Mouse (Mus musculus) heart, embryonic 16.5 days (tissue): ENCODE results near the gene 5430427O19Rik. TPM values are rescaled to one million over a fixed set of nuclear protein-coding genes. Genes with fewer than 3 reads are reported as not detected.

Experiments
- ATAC-seq: fragments of 200-750 bp; cut with Nextera tagmentation; replicated peaks from 2 replicates; pipeline ENCODE4 v1.8.0; 2017; ENCODE audit warnings: moderate number of reproducible peaks; ENCODE audit not compliant: insufficient read depth, low FRiP score; ENCODE audit errors: extremely low read depth
- H3K27ac ChIP-seq: fragments of 300-500 bp; sonication (generic); 2 replicates; pipeline ENCODE4 v1.5.1; 2014; ENCODE audit warnings: mild to moderate bottlenecking, low read length, control low read depth, moderate library complexity
- H3K27me3 ChIP-seq: fragments of 300-500 bp; sonication (generic); 2 replicates; pipeline ENCODE4 v1.6.1; 2014; ENCODE audit warnings: low read length, mixed read lengths; ENCODE audit not compliant: control insufficient read depth, insufficient read depth
- H3K36me3 ChIP-seq: fragments of 300-500 bp; sonication (generic); 2 replicates; pipeline ENCODE4 v1.6.1; 2014; ENCODE audit not compliant: control insufficient read depth, insufficient read depth
- H3K4me1 ChIP-seq: fragments of 300-500 bp; sonication (generic); 2 replicates; pipeline ENCODE4 v1.6.1; 2014; ENCODE audit warnings: low read length, mixed read lengths; ENCODE audit not compliant: control insufficient read depth, insufficient read depth
- H3K4me2 ChIP-seq: fragments of 300-500 bp; sonication (generic); 2 replicates; pipeline ENCODE4 v1.6.1; 2014; ENCODE audit warnings: low read depth, mild to moderate bottlenecking, control low read depth, low read length
- H3K4me3 ChIP-seq: fragments of 300-500 bp; sonication (generic); 2 replicates; pipeline ENCODE4 v1.5.1; 2014; ENCODE audit warnings: mild to moderate bottlenecking, control low read depth, low read length
- H3K9ac ChIP-seq: fragments of 300-500 bp; sonication (generic); 2 replicates; pipeline ENCODE4 v1.6.1; 2014; ENCODE audit warnings: low read length, control low read depth
- H3K9me3 ChIP-seq: fragments of 300-500 bp; sonication (generic); replicated peaks from 2 replicates; pipeline ENCODE4 v1.6.1; 2016; ENCODE audit warnings: low read length; ENCODE audit not compliant: control insufficient read depth
- WGBS: fragments of 180-500 bp; shearing (Covaris S2); extraction: QIAGEN DNeasy Blood & Tissue Kit; methylation state at CpG from one replicate; pipeline ENCODE4 v1.1.7; 2014; 5-methylcytosine and 5-hydroxymethylcytosine counted together
- polyA plus RNA-seq: library from polyadenylated mRNA; unstranded; fragments of >200 nt; fragmentation: Nextera tagmentation; extraction: Ambion mirVana; gene quantifications from 2 replicates; pipeline ENCODE4 v1.2.1, GENCODE M21; 2015

The 5430427O19Rik gene
- polyA plus RNA-seq, 1 experiment from 2014 or later: 0.56 TPM

DNA sequence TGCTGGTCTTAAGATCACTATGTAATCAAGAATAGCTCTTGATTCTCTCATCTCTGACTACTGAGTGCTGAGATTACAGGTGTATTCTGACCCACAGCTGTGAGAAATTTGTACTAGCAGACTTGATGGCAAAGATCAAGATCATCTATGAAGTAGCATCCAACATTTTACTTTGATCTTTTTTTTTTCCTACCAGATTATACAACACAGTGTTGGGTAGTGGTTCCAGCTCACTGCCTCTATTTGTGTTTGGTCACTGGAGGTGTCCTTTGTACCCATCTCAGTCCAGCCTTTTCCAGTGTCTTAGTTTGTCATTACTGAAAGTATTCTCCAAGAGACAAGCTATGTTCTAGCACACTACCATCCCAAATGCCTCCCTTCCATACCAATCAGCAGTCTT is 5.8 kb downstream of the 5430427O19Rik start:
- H3K9ac ChIP-seq: no peak overlapping the region
- H3K36me3 ChIP-seq: no peaks in the 10 kb centered on the region
- no peaks in the 10 kb centered on the region for H3K4me1 ChIP-seq
- no peak overlapping the region for H3K4me2 ChIP-seq
- no peaks in the 10 kb centered on the region for H3K27me3 ChIP-seq
- no peaks in the 10 kb centered on the region for H3K9me3 ChIP-seq
- no peak overlapping the region for H3K4me3 ChIP-seq
- no peak overlapping the region for H3K27ac ChIP-seq
- no peak for ATAC-seq

DNA sequence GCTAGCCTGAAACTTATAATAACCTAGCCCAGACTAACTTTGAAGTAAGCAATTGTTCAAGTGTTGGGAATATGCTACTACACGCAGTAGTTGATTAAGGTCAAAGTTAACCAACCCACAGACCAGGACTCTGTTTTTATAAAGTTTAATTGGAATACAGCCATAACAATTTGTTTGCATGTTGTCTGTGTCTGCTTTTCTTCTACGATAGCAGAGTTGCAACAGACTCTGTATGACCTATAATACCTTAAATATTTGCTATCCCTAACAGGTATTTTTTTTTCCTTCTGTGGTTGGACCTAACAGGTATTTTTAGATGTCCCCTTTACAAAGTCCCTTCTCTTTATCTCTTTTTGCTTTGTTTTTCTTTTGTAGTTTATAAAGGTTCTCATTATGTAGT is 7.6 kb downstream of the 5430427O19Rik start:
- no peaks in the 10 kb centered on the region for H3K36me3 ChIP-seq
- H3K9ac ChIP-seq: no peak overlapping the region
- WGBS: 75% methylated on average over 2 of the region's 2 CpGs
- H3K4me2 ChIP-seq: no peak overlapping the region
- H3K27me3 ChIP-seq: no peaks in the 10 kb centered on the region
- no peak overlapping the region for H3K27ac ChIP-seq
- no peaks in the 10 kb centered on the region for H3K9me3 ChIP-seq
- no peaks in the 10 kb centered on the region for H3K4me1 ChIP-seq
- no peak overlapping the region for H3K4me3 ChIP-seq
- ATAC-seq: no peak

DNA sequence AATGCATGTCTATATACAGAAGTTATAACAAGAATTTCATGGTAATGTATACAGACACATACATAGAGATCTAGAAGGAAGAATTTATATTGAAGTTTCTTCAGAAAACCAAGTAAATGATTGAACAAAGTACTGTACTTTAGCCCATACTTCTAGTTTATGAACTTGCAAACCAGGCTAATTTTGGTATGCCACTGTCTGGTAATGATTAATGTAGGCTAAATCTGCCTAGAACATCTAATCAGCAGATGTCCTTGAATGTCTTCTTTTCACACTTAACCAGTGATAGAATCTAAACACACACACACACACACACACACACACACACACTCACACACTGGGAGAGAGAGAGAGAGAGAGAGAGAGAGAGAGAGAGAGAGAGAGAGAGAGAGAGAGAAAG is 8.1 kb downstream of the 5430427O19Rik start:
- no peak for ATAC-seq
- Histone ChIP-seq H3K9ac (no peak overlapping the region), H3K4me3 (no peak overlapping the region), H3K4me1 (no peaks in the 10 kb centered on the region), H3K4me2 (no peak overlapping the region), H3K27me3 (no peaks in the 10 kb centered on the region), H3K9me3 (0 out of 2 replicates have a peak, but pooled peaks cover under 1% of the 10 kb centered on the region), H3K27ac (no peak overlapping the region), H3K36me3 (no peaks in the 10 kb centered on the region)

DNA sequence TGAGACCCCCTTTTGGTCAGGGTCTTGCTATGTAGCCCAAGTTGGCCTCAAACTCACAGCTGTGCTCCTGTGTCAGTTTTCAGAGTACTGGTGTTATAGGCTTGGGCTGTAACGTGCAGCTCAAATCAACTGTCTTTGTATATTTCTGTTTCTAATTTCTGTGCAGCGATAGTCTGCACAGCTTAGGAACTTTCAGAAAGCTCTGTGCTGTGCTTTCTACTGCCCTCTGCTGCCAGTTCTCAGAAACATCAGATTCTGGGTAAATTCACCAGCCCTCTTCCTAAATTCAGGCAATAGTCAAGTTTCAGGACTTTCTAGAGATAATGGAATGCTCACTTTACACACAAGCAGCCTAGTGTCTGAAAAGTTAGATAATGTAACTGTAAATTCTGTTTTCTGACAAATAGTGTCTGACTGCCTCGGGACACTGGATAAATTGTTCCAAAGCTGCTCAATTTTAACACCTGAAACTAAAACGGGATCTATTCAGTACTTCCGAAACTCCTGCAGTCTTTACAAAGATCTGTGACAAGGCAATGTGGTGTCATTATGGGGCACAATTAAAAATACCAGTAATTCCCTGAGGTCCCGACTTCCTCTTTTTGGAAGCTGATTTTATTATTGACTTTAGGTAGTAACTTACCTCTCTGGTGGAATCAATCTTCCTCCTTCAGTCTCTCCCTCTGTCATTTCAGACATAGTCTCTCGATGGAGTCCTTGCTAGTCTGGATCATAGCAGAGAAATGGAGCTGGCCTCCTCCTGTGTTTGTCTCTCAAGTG is 9.2 kb downstream of the 5430427O19Rik start:
- no peak overlapping the region for H3K4me3 ChIP-seq
- no peaks in the 10 kb centered on the region for H3K27me3 ChIP-seq
- H3K27ac ChIP-seq: 0 out of 2 replicates have a peak overlapping the region, but pooled peaks have one; percentile 42
- no peaks in the 10 kb centered on the region for H3K4me1 ChIP-seq
- 0 out of 2 replicates have a peak overlapping the region, but pooled peaks have one; percentile 28 for H3K4me2 ChIP-seq
- H3K9ac ChIP-seq: no peak overlapping the region
- 0 out of 2 replicates have a peak, but pooled peaks cover 2% of the 10 kb centered on the region for H3K9me3 ChIP-seq
- 56% methylated on average over 7 of the region's 7 CpGs for WGBS
- H3K36me3 ChIP-seq: no peaks in the 10 kb centered on the region
- no peak for ATAC-seq

DNA sequence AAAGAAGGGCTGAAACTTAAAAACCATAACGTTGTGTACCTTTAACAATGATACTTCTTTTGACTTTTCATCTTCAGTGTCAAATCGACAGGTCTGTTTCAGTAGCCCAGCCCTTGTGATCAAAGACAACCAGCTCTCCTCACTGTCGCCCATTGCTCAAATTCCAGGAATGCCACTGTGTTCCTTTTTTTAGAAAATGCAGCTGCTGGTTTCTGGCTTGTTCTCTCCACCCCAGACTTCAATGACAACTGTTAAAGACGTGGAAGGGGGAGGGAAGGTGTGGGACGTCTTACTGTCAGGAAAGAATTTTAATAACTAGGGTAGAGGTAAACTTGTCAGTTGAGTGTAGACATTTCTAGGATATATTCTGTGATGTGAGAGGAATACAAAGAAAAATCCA is 16.5 kb downstream of the 5430427O19Rik start:
- no peak overlapping the region for H3K9ac ChIP-seq
- H3K4me1 ChIP-seq: no peaks in the 10 kb centered on the region
- H3K4me2 ChIP-seq: no peak overlapping the region
- WGBS: 22% methylated on average over 5 of the region's 5 CpGs
- no peak overlapping the region for H3K27ac ChIP-seq
- no peaks in the 10 kb centered on the region for H3K36me3 ChIP-seq
- peak; percentile 65 for ATAC-seq
- H3K4me3 ChIP-seq: no peak overlapping the region
- peaks cover 2% of the 10 kb centered on the region; the same call in 1 of the 2 replicates for H3K9me3 ChIP-seq
- no peaks in the 10 kb centered on the region for H3K27me3 ChIP-seq

DNA sequence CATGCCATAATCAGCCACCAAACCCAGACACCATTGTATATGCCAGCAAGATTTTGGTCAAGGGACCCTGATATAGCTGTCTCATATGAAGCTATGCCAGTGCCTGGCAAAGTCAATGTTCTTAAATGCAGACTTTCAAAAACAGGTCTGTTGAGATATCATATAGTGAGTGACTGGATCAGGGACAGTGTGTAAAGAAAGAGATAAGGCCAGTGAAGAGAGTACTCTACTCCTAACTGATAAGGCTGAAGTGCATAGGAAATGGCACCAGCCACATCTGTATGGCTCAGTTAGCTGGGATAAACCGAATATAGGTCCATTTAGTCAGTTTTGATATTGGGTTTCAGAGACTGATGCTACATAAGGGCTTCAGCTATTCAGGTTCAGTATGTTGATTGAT is 31.0 kb downstream of the 5430427O19Rik start:
- Histone ChIP-seq H3K4me1 (no peaks in the 10 kb centered on the region), H3K9me3 (no peaks in the 10 kb centered on the region), H3K4me2 (no peak overlapping the region), H3K36me3 (no peaks in the 10 kb centered on the region), H3K4me3 (no peak overlapping the region), H3K27ac (no peak overlapping the region), H3K27me3 (no peaks in the 10 kb centered on the region), H3K9ac (no peak overlapping the region)
- WGBS: 61% methylated on average over 1 of the region's 1 CpGs
- no peak for ATAC-seq

DNA sequence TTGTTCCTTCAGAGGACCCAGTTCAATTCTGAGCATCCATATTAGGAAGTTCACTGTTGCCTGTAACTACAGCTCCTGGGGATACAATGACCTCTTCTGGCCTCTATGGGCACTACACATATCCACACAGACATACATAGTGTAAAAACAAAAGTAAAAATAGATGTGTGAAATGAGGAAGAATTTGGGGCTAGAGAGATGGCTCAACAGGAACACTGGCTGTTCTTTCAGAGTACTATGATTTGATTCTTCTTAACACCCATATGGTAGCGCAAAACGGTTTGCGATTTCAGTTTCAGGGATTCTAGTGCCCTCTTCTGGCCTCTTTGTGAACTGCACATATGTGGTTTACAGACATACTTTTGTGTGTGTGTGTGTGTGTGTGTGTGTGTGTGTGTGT is 48.9 kb downstream of the 5430427O19Rik start:
- no peak overlapping the region for H3K4me2 ChIP-seq

DNA sequence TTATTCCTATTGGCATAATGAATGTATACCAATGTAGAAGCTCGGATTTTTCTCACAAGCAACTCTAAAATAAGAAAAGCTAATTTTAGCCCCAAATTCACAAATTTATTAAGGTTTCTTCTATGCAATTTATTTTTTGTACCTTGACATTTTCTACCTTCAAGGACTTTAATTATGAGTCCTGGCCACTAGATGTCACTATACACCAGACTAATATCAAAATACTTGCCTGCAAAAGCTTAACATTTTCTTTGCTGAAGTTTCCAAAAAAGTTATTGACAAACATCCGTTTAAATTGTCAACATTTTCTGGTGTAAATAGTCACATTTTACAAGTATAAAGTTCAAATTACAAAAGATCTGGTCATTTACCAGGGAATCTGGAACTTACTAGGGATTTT is 62.8 kb downstream of the 5430427O19Rik start:
- Histone ChIP-seq H3K4me1 (no peaks in the 10 kb centered on the region), H3K4me2 (no peak overlapping the region), H3K4me3 (no peak overlapping the region), H3K27ac (no peak overlapping the region), H3K9me3 (no peaks in the 10 kb centered on the region), H3K36me3 (no peaks in the 10 kb centered on the region), H3K27me3 (no peaks in the 10 kb centered on the region), H3K9ac (no peak overlapping the region)
- no peak for ATAC-seq
- 4% methylated on average over 2 of the region's 2 CpGs for WGBS

More for the DNA sequence above, 48.9 kb downstream of the 5430427O19Rik start:
- Histone ChIP-seq H3K9me3 (no peaks in the 10 kb centered on the region), H3K27me3 (no peaks in the 10 kb centered on the region), H3K4me1 (no peaks in the 10 kb centered on the region), H3K4me3 (no peak overlapping the region; the same call in 1 of the 2 replicates), H3K36me3 (no peaks in the 10 kb centered on the region), H3K9ac (no peak overlapping the region), H3K27ac (no peak overlapping the region)
- no peak for ATAC-seq
- 42% methylated on average over 3 of the region's 3 CpGs for WGBS
